ENCODE assay signal across 14 mouse cellular contexts in the genomic region with DNA sequence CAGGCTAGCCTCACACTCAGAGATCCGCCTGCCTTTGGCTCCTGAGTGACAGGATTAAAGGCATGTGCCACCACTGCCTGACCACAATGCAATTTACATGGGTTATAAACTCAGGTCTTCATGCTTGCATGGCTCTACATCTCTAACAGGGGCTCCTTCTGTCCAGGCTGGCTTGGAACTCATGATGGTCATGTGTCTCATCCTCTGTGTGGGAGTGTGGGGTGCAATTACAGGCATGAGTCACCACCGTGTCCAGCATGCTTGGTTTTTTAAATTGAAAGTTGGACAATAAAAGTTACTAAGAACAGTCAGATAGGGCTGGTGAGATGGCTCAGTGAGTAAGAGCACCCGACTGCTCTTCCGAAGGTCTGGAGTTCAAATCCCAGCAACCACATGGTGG.
"Had no signal": no experiment of that assay in that cellular context is flagged by ENCODE, and none has a peak within 500 bp of the region (broad histone marks: within the 10 kb centered on the region; RNA-seq: fewer than 3 reads in every experiment).

No protein-coding gene starts in this region.

- H3K36me3 ChIP-seq: liver, embryonic 13.5 days; midbrain, embryonic 12.5 days; midbrain, embryonic 15.5 days; stomach, embryonic 15.5 days had no signal

- DNase-seq: kidney, adult 2 months; kidney, postnatal 14 days; kidney, postnatal 4 days; liver, embryonic 13.5 days; lung, adult 2 months; lung, postnatal 14 days; lung, postnatal 4 days; right cerebral cortex, adult 18-20 months; right cerebral cortex, postnatal 14 days; right cerebral cortex, postnatal 4 days; thymus, postnatal 25 days had no signal

- H3K27me3 ChIP-seq: liver, embryonic 13.5 days; midbrain, embryonic 12.5 days; midbrain, embryonic 15.5 days; stomach, embryonic 15.5 days had no signal

- H3K9ac ChIP-seq: liver, embryonic 13.5 days; midbrain, embryonic 12.5 days; midbrain, embryonic 15.5 days; stomach, embryonic 15.5 days had no signal

- H3K4me2 ChIP-seq: liver, embryonic 13.5 days; midbrain, embryonic 12.5 days; midbrain, embryonic 15.5 days; stomach, embryonic 15.5 days had no signal

- H3K27ac ChIP-seq: liver, embryonic 13.5 days; midbrain, embryonic 12.5 days; midbrain, embryonic 15.5 days; stomach, embryonic 15.5 days had no signal

- H3K4me3 ChIP-seq: liver, embryonic 13.5 days; midbrain, embryonic 12.5 days; midbrain, embryonic 15.5 days; stomach, embryonic 15.5 days had no signal

- H3K9me3 ChIP-seq: liver, embryonic 13.5 days; midbrain, embryonic 12.5 days; midbrain, embryonic 15.5 days; stomach, embryonic 15.5 days had no signal

- ATAC-seq: midbrain, embryonic 15.5 days had no signal

- H3K4me1 ChIP-seq: midbrain, embryonic 12.5 days; midbrain, embryonic 15.5 days; stomach, embryonic 15.5 days had no signal
